Mouse (Mus musculus) intestine, embryonic 14.5 days (tissue): ENCODE results near the gene Ajm1. TPM values are rescaled to one million over a fixed set of nuclear protein-coding genes. Genes with fewer than 3 reads are reported as not detected.

Experiments
- ATAC-seq: fragments of 200-750 bp; cut with Nextera tagmentation; replicated peaks from 2 replicates; pipeline ENCODE4 v1.8.0; 2017; ENCODE audit warnings: low read depth, moderate number of reproducible peaks, moderate TSS enrichment, moderate library complexity; ENCODE audit not compliant: low FRiP score, low TSS enrichment
- DNase-seq: peaks from one replicate; pipeline ENCODE4 v3.0.0-alpha.2; 2018; ENCODE audit warnings: low spot score
- H3K27ac ChIP-seq: fragments of 300-500 bp; sonication (generic); 2 replicates; pipeline ENCODE4 v1.5.1; 2014; ENCODE audit warnings: low read depth, mild to moderate bottlenecking, control low read depth
- H3K27me3 ChIP-seq: fragments of 300-500 bp; sonication (generic); replicated peaks from 2 replicates; pipeline ENCODE4 v1.6.1; 2014; ENCODE audit warnings: low read length, control low read depth; ENCODE audit not compliant: control insufficient read depth, insufficient read depth
- H3K36me3 ChIP-seq: fragments of 300-500 bp; sonication (generic); 2 replicates; pipeline ENCODE4 v1.6.1; 2014; ENCODE audit warnings: low read length, control low read depth; ENCODE audit not compliant: control insufficient read depth, insufficient read depth
- H3K4me1 ChIP-seq: fragments of 300-500 bp; sonication (generic); replicated peaks from 2 replicates; pipeline ENCODE4 v1.6.1; 2014; ENCODE audit warnings: low read length, control low read depth, mixed read lengths; ENCODE audit not compliant: control insufficient read depth, insufficient read depth
- H3K4me2 ChIP-seq: fragments of 300-500 bp; sonication (generic); 2 replicates; pipeline ENCODE4 v1.6.1; 2014; ENCODE audit warnings: low read length
- H3K4me3 ChIP-seq: fragments of 300-500 bp; sonication (generic); 2 replicates; pipeline ENCODE4 v1.5.1; 2014; ENCODE audit warnings: low read depth, low read length, control low read depth, mixed read lengths
- H3K9ac ChIP-seq: fragments of 300-500 bp; sonication (generic); 2 replicates; pipeline ENCODE4 v1.6.1; 2014; ENCODE audit warnings: mild to moderate bottlenecking, low read length
- H3K9me3 ChIP-seq: fragments of 300-500 bp; sonication (generic); 2 replicates; pipeline ENCODE4 v1.6.1; 2016; ENCODE audit warnings: low read length, control low read depth; ENCODE audit not compliant: control insufficient read depth
- WGBS: fragments of 180-500 bp; shearing (Covaris S2); extraction: QIAGEN DNeasy Blood & Tissue Kit; methylation state at CpG from one replicate; pipeline ENCODE4 v1.1.7; 2014; 5-methylcytosine and 5-hydroxymethylcytosine counted together
- polyA plus RNA-seq: library from polyadenylated mRNA; unstranded; fragments of >200 nt; fragmentation: Nextera tagmentation; extraction: Ambion mirVana; gene quantifications from 2 replicates; pipeline ENCODE4 v1.2.1, GENCODE M21; 2014

Ajm1 gene
- polyA plus RNA-seq, 1 experiment from 2014 or later: 2.0 TPM

DNA sequence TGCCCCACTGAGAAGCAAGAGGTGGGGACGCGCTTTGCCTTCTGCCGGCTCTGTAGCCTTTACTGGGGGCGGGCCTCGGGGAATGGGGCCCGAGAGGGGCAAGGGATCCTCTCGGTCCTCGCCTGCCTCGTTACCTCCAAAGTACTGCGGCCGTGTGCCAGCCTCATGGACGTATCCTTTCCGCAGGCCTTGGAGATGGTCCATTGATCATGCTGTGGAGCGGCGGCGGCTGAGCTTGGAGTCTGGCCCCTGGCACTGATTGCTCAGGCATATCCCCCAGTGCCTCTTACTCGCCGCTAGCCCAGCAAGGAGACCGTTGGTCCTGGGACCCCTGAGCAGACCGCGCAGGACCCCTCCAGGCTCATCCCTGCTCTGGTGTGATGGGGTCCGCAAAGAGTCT is 34.8 kb upstream of the Ajm1 start:
- WGBS: 22% methylated on average over 22 of the region's 22 CpGs
- DNase-seq (peak; percentile 57), ATAC-seq (no peak)
- Histone ChIP-seq H3K4me1 (0 out of 2 replicates have a peak, but pooled peaks cover 9% of the 10 kb centered on the region), H3K27ac (no peak overlapping the region), H3K36me3 (no peaks in the 10 kb centered on the region), H3K9me3 (no peaks in the 10 kb centered on the region), H3K27me3 (peaks cover 50% of the 10 kb centered on the region), H3K4me3 (0 out of 2 replicates have a peak overlapping the region, but pooled peaks have one; percentile 1), H3K9ac (no peak overlapping the region), H3K4me2 (peak overlapping the region; percentile 42)

- peaks cover 5% of the 10 kb centered on the region; the same call in 1 of the 2 replicates for H3K36me3 ChIP-seq
- 0 out of 2 replicates have a peak, but pooled peaks cover 5% of the 10 kb centered on the region for H3K27me3 ChIP-seq
- WGBS: 52% methylated on average over 10 of the region's 10 CpGs
- H3K27ac ChIP-seq: peak overlapping the region; percentile 95; the same call in 1 of the 2 replicates
- H3K4me2 ChIP-seq: peak overlapping the region; percentile 86
- H3K9me3 ChIP-seq: no peaks in the 10 kb centered on the region
- no peak for DNase-seq
- H3K9ac ChIP-seq: peak overlapping the region; percentile 95; the same call in 1 of the 2 replicates
- H3K4me3 ChIP-seq: peak overlapping the region; percentile 94
- peaks cover 17% of the 10 kb centered on the region for H3K4me1 ChIP-seq
- peak; percentile 13; the same call in 1 of the 2 replicates for ATAC-seq
Measured at GRCm38 (mm10) chr2:25608671-25609070, 27.1 kb upstream of the Ajm1 start.

- ATAC-seq (peak; percentile 92), DNase-seq (peak; percentile 90)
- Histone ChIP-seq H3K4me2 (peak within 1 kb of the TSS; percentile 86), H3K4me3 (peak within 1 kb of the TSS; percentile 94), H3K9me3 (no peaks in the 10 kb centered on the region), H3K27ac (peak within 1 kb of the TSS; percentile 95), H3K27me3 (0 out of 2 replicates have a peak, but pooled peaks cover 3% of the 10 kb centered on the region), H3K36me3 (peaks cover 7% of the 10 kb centered on the region), H3K9ac (peak within 1 kb of the TSS; percentile 95), H3K4me1 (peaks cover 17% of the 10 kb centered on the region)
- under 1% methylated on average over 77 of the region's 80 CpGs for WGBS
Measured at GRCm38 (mm10) chr2:25607761-25608622, 26.4 kb upstream of the Ajm1 start, which contains the start of gene Rabl6. TSS of gene Rabl6 (minus strand) at chr2:25608521.

GRCm38 (mm10) chr2:25602526-25602925 is 21.0 kb upstream of the Ajm1 start:
- Histone ChIP-seq H3K4me2 (no peak overlapping the region), H3K4me3 (no peak overlapping the region), H3K4me1 (peaks cover 13% of the 10 kb centered on the region), H3K36me3 (peaks cover 59% of the 10 kb centered on the region), H3K27me3 (no peaks in the 10 kb centered on the region), H3K9ac (no peak overlapping the region), H3K9me3 (no peaks in the 10 kb centered on the region), H3K27ac (no peak overlapping the region)
- WGBS: 88% methylated on average over 5 of the region's 5 CpGs
- ATAC-seq (no peak), DNase-seq (no peak)

- no peak for ATAC-seq
- H3K9ac ChIP-seq: no peak overlapping the region
- no peaks in the 10 kb centered on the region for H3K9me3 ChIP-seq
Measured at GRCm38 (mm10) chr2:25600037-25600436, 18.5 kb upstream of the Ajm1 start.

GRCm38 (mm10) chr2:25598749-25599148 is 17.2 kb upstream of the Ajm1 start:
- H3K27me3 ChIP-seq: no peaks in the 10 kb centered on the region
- no peak overlapping the region for H3K9ac ChIP-seq
- no peak overlapping the region for H3K27ac ChIP-seq
- no peak for DNase-seq
- no peak for ATAC-seq
- no peaks in the 10 kb centered on the region for H3K9me3 ChIP-seq
- WGBS: 96% methylated on average over 1 of the region's 1 CpGs
- no peak overlapping the region for H3K4me3 ChIP-seq
- H3K4me2 ChIP-seq: no peak overlapping the region
- H3K4me1 ChIP-seq: no peaks in the 10 kb centered on the region
- H3K36me3 ChIP-seq: peaks cover 88% of the 10 kb centered on the region

More at GRCm38 (mm10) chr2:25600037-25600436, 18.5 kb upstream of the Ajm1 start:
- H3K27ac ChIP-seq: no peak overlapping the region
- no peak for DNase-seq
- H3K27me3 ChIP-seq: no peaks in the 10 kb centered on the region
- H3K4me3 ChIP-seq: no peak overlapping the region
- H3K36me3 ChIP-seq: peaks cover 84% of the 10 kb centered on the region
- H3K4me1 ChIP-seq: no peaks in the 10 kb centered on the region
- no peak overlapping the region for H3K4me2 ChIP-seq
- 85% methylated on average over 2 of the region's 2 CpGs for WGBS

GRCm38 (mm10) chr2:25596765-25597510 is 15.4 kb upstream of the Ajm1 start:
- peaks cover 94% of the 10 kb centered on the region for H3K36me3 ChIP-seq
- no peak for DNase-seq

GRCm38 (mm10) chr2:25591863-25592262 is 10.3 kb upstream of the Ajm1 start:
- H3K4me1 ChIP-seq: no peaks in the 10 kb centered on the region
- 85% methylated on average over 2 of the region's 2 CpGs for WGBS
- no peak overlapping the region for H3K4me2 ChIP-seq
- DNase-seq: peak; percentile 53
- no peak overlapping the region for H3K27ac ChIP-seq
- peaks cover 88% of the 10 kb centered on the region for H3K36me3 ChIP-seq
- ATAC-seq: no peak
- H3K4me3 ChIP-seq: no peak overlapping the region
- H3K9ac ChIP-seq: no peak overlapping the region
- H3K27me3 ChIP-seq: no peaks in the 10 kb centered on the region
- H3K9me3 ChIP-seq: no peaks in the 10 kb centered on the region

More at GRCm38 (mm10) chr2:25596765-25597510, 15.4 kb upstream of the Ajm1 start:
- no peak overlapping the region for H3K4me3 ChIP-seq
- 98% methylated on average over 5 of the region's 5 CpGs for WGBS
- no peak overlapping the region for H3K27ac ChIP-seq
- no peaks in the 10 kb centered on the region for H3K4me1 ChIP-seq
- no peaks in the 10 kb centered on the region for H3K9me3 ChIP-seq
- H3K9ac ChIP-seq: no peak overlapping the region
- no peak for ATAC-seq
- no peaks in the 10 kb centered on the region for H3K27me3 ChIP-seq
- no peak overlapping the region for H3K4me2 ChIP-seq
